Mouse (Mus musculus): ENCODE measurements at regions not wholly inside any gene's neighbourhood (a gene's known extent, or its start where the extent isn't known, plus 50 kb on each side); places are given as distances from the start of the nearest gene placed in this dataset.

GRCm38 (mm10) chr13:26594313-26594712 lies 175.7 kb downstream of the Hdgfl1 start:
- no peak for ATAC-seq (replicated peaks in 1 of 2; ENCODE audit: insufficient read depth in 1 of 2, low FRiP score in 2 of 2, low TSS enrichment in 1 of 2, low read depth in 1 of 2, poor library complexity in 2 of 2, severe bottlenecking in 2 of 2)

GRCm38 (mm10) chr13:26593750-26594149 lies 176.2 kb downstream of the Hdgfl1 start:
- ATAC-seq (replicated peaks in 1 of 2; ENCODE audit: insufficient read depth in 1 of 2, low FRiP score in 2 of 2, low TSS enrichment in 1 of 2, low read depth in 1 of 2, poor library complexity in 2 of 2, severe bottlenecking in 2 of 2), result no peak

GRCm38 (mm10) chr13:26575890-26576543 lies 193.9 kb downstream of the Hdgfl1 start:
- ATAC-seq (replicated peaks in 1 of 2; ENCODE audit: insufficient read depth in 1 of 2, low FRiP score in 2 of 2, low TSS enrichment in 1 of 2, low read depth in 1 of 2, poor library complexity in 2 of 2, severe bottlenecking in 2 of 2), result no peak

- ATAC-seq (replicated peaks in 1 of 2; ENCODE audit: insufficient read depth in 1 of 2, low FRiP score in 2 of 2, low TSS enrichment in 1 of 2, low read depth in 1 of 2, poor library complexity in 2 of 2, severe bottlenecking in 2 of 2), result no peak
Measured at GRCm38 (mm10) chr13:26569422-26569821, 200.5 kb downstream of the Hdgfl1 start.

- no peak for ATAC-seq (replicated peaks in 1 of 2; ENCODE audit: insufficient read depth in 1 of 2, low FRiP score in 2 of 2, low TSS enrichment in 1 of 2, low read depth in 1 of 2, poor library complexity in 2 of 2, severe bottlenecking in 2 of 2)
Measured at GRCm38 (mm10) chr13:26564941-26565862, 204.8 kb downstream of the Hdgfl1 start.

GRCm38 (mm10) chr13:26558366-26558765 lies 211.6 kb downstream of the Hdgfl1 start:
- no peak for ATAC-seq (replicated peaks in 1 of 2; ENCODE audit: insufficient read depth in 1 of 2, low FRiP score in 2 of 2, low TSS enrichment in 1 of 2, low read depth in 1 of 2, poor library complexity in 2 of 2, severe bottlenecking in 2 of 2)

- ATAC-seq (replicated peaks in 1 of 2; ENCODE audit: insufficient read depth in 1 of 2, low FRiP score in 2 of 2, low TSS enrichment in 1 of 2, low read depth in 1 of 2, poor library complexity in 2 of 2, severe bottlenecking in 2 of 2), result no peak
Measured at GRCm38 (mm10) chr13:26554266-26554665, 215.7 kb downstream of the Hdgfl1 start.

GRCm38 (mm10) chr13:26552122-26552521 lies 217.8 kb downstream of the Hdgfl1 start:
- ATAC-seq (replicated peaks in 1 of 2; ENCODE audit: insufficient read depth in 1 of 2, low FRiP score in 2 of 2, low TSS enrichment in 1 of 2, low read depth in 1 of 2, poor library complexity in 2 of 2, severe bottlenecking in 2 of 2), result no peak

GRCm38 (mm10) chr13:26538928-26539327 lies 231.0 kb downstream of the Hdgfl1 start:
- no peak for ATAC-seq (replicated peaks in 1 of 2; ENCODE audit: insufficient read depth in 1 of 2, low FRiP score in 2 of 2, low TSS enrichment in 1 of 2, low read depth in 1 of 2, poor library complexity in 2 of 2, severe bottlenecking in 2 of 2)

GRCm38 (mm10) chr13:26536575-26536974 lies 233.4 kb downstream of the Hdgfl1 start:
- no peak for ATAC-seq (replicated peaks in 1 of 2; ENCODE audit: insufficient read depth in 1 of 2, low FRiP score in 2 of 2, low TSS enrichment in 1 of 2, low read depth in 1 of 2, poor library complexity in 2 of 2, severe bottlenecking in 2 of 2)

- ATAC-seq (replicated peaks in 1 of 2; ENCODE audit: insufficient read depth in 1 of 2, low FRiP score in 2 of 2, low TSS enrichment in 1 of 2, low read depth in 1 of 2, poor library complexity in 2 of 2, severe bottlenecking in 2 of 2), result no peak
Measured at GRCm38 (mm10) chr13:26532761-26533160, 237.2 kb downstream of the Hdgfl1 start.

GRCm38 (mm10) chr13:26519054-26519453 lies 250.9 kb downstream of the Hdgfl1 start:
- ATAC-seq (replicated peaks in 1 of 2; ENCODE audit: insufficient read depth in 1 of 2, low FRiP score in 2 of 2, low TSS enrichment in 1 of 2, low read depth in 1 of 2, poor library complexity in 2 of 2, severe bottlenecking in 2 of 2), result no peak

GRCm38 (mm10) chr13:26518425-26518824 lies 251.5 kb downstream of the Hdgfl1 start:
- ATAC-seq (replicated peaks in 1 of 2; ENCODE audit: insufficient read depth in 1 of 2, low FRiP score in 2 of 2, low TSS enrichment in 1 of 2, low read depth in 1 of 2, poor library complexity in 2 of 2, severe bottlenecking in 2 of 2), result no peak

- no peak for ATAC-seq (replicated peaks in 1 of 2; ENCODE audit: insufficient read depth in 1 of 2, low FRiP score in 2 of 2, low TSS enrichment in 1 of 2, low read depth in 1 of 2, poor library complexity in 2 of 2, severe bottlenecking in 2 of 2)
Measured at GRCm38 (mm10) chr13:26517646-26518045, 252.3 kb downstream of the Hdgfl1 start.

- ATAC-seq (replicated peaks in 1 of 2; ENCODE audit: insufficient read depth in 1 of 2, low FRiP score in 2 of 2, low TSS enrichment in 1 of 2, low read depth in 1 of 2, poor library complexity in 2 of 2, severe bottlenecking in 2 of 2), result no peak
Measured at GRCm38 (mm10) chr13:26510448-26510847, 259.5 kb downstream of the Hdgfl1 start.

- no peak for ATAC-seq (replicated peaks in 1 of 2; ENCODE audit: insufficient read depth in 1 of 2, low FRiP score in 2 of 2, low TSS enrichment in 1 of 2, low read depth in 1 of 2, poor library complexity in 2 of 2, severe bottlenecking in 2 of 2)
Measured at GRCm38 (mm10) chr13:26509841-26510240, 260.1 kb downstream of the Hdgfl1 start.

GRCm38 (mm10) chr13:26503744-26504143 lies 266.2 kb downstream of the Hdgfl1 start:
- no peak for ATAC-seq (replicated peaks in 1 of 2; ENCODE audit: insufficient read depth in 1 of 2, low FRiP score in 2 of 2, low TSS enrichment in 1 of 2, low read depth in 1 of 2, poor library complexity in 2 of 2, severe bottlenecking in 2 of 2)

GRCm38 (mm10) chr13:26497086-26497485 lies 272.9 kb downstream of the Hdgfl1 start:
- no peak for ATAC-seq (replicated peaks in 1 of 2; ENCODE audit: insufficient read depth in 1 of 2, low FRiP score in 2 of 2, low TSS enrichment in 1 of 2, low read depth in 1 of 2, poor library complexity in 2 of 2, severe bottlenecking in 2 of 2)

Data from hematopoietic stem cell, adult 5-6 weeks (primary cell).